In the genomic region with DNA sequence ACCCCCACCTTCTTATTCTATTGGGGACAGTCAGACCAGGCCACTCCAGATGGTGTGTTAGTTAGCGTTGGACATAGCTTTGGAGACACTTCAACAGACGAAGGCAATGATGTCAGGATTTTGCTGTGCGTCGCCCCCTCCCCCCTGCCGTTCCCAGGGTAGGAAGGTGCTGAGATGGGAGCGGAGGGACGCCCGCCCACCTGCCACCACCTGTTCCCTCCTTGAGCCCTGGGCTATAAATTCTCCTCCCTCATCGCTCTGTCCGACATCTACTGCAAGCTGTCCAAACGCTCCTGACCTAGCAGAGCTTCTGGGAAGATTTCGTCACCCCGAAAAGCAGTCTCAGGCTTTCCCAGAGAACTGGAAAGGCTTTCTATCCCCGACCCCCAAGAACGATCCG, we compare ENCODE assay signal across 9 mouse cellular contexts. TPM values are rescaled to one million over a fixed set of nuclear protein-coding genes. Genes with fewer than 3 reads are reported as not detected.
DNase-seq lines count a peak whose midpoint lies in the region; ATAC-seq and TF ChIP-seq lines count a peak whose summit lies in the region.
"Had no signal": no experiment of that assay in that cellular context is flagged by ENCODE, and none has a peak within 500 bp of the region (broad histone marks: within the 10 kb centered on the region; RNA-seq: fewer than 3 reads in every experiment).

A gene (plus strand): TSS at position 131 of the 400 bp plus-strand sequence.

- peaks cover 10% of the 10 kb centered on the region; the same call in 1 of the 2 replicates for H3K4me1 ChIP-seq in heart, embryonic 15.5 days (replicated peaks)
- no peaks in the 10 kb centered on the region for H3K4me1 ChIP-seq in brown adipose tissue, adult 24 weeks (ENCODE audit: control insufficient read depth, insufficient read depth, insufficient read length, low read length)
- H3K4me1 ChIP-seq in forebrain, embryonic 15.5 days = peaks cover 10% of the 10 kb centered on the region
- peaks cover 14% of the 10 kb centered on the region for H3K4me1 ChIP-seq in limb, embryonic 15.5 days
- H3K4me1 ChIP-seq in small intestine, adult 2 months (ENCODE audit: control insufficient read depth, insufficient read depth, insufficient read length, low read length) = peaks cover 3% of the 10 kb centered on the region

- H3K4me2 ChIP-seq in heart, embryonic 15.5 days = peak within 1 kb of the TSS; percentile 96
- peak within 1 kb of the TSS; percentile 94 for H3K4me2 ChIP-seq in forebrain, embryonic 15.5 days (replicated peaks)
- H3K4me2 ChIP-seq in limb, embryonic 15.5 days = peak within 1 kb of the TSS; percentile 94

- H3K9ac ChIP-seq in heart, embryonic 15.5 days = peak within 1 kb of the TSS; percentile 54
- H3K9ac ChIP-seq in forebrain, embryonic 15.5 days (replicated peaks) = peak within 1 kb of the TSS; percentile 67
- peak within 1 kb of the TSS; percentile 47 for H3K9ac ChIP-seq in limb, embryonic 15.5 days

- intact Hi-C loops in heart, postnatal 25 days (cut with DNase I) = no loop called here

- peaks cover 47% of the 10 kb centered on the region for H3K27me3 ChIP-seq in heart, embryonic 15.5 days
- H3K27me3 ChIP-seq in forebrain, embryonic 15.5 days = no peaks in the 10 kb centered on the region
- peaks cover 28% of the 10 kb centered on the region for H3K27me3 ChIP-seq in limb, embryonic 15.5 days
- peaks cover 21% of the 10 kb centered on the region for H3K27me3 ChIP-seq in small intestine, adult 2 months (ENCODE audit: control insufficient read depth, insufficient read depth, low read length)

- peak within 1 kb of the TSS; percentile 57 for H3K4me3 ChIP-seq in heart, embryonic 15.5 days
- H3K4me3 ChIP-seq in brown adipose tissue, adult 24 weeks (ENCODE audit: insufficient read depth, low read depth, low read length) = peak within 1 kb of the TSS; percentile 55
- peak within 1 kb of the TSS; percentile 65 for H3K4me3 ChIP-seq in forebrain, embryonic 15.5 days
- peak within 1 kb of the TSS; percentile 52 for H3K4me3 ChIP-seq in limb, embryonic 15.5 days
- peak within 1 kb of the TSS; percentile 61 for H3K4me3 ChIP-seq in small intestine, adult 2 months (ENCODE audit: low read depth, low read length)

- no peak for TF ChIP-seq CTCF in small intestine, adult 2 months (IDR thresholded peaks at IDR 0.05; ENCODE audit: extremely low read depth, insufficient read length, insufficient replicate concordance, low read depth, low read length)

- DNase-seq in heart, postnatal 25 days (ENCODE audit: low spot score) = no peak
- DNase-seq in adrenal gland, adult 18-20 months (ENCODE audit: low spot score in 2 of 2) = no peak
- DNase-seq in kidney, adult 11 months = no peak

- H3K27ac ChIP-seq in heart, embryonic 15.5 days = no peak within 1 kb of the TSS
- H3K27ac ChIP-seq in brown adipose tissue, adult 24 weeks (replicated peaks; ENCODE audit: low read depth, low read length) = no peak within 1 kb of the TSS
- no peak within 1 kb of the TSS for H3K27ac ChIP-seq in forebrain, embryonic 15.5 days (replicated peaks)
- H3K27ac ChIP-seq in limb, embryonic 15.5 days = no peak within 1 kb of the TSS
- H3K27ac ChIP-seq in small intestine, adult 2 months (ENCODE audit: insufficient read depth, low read depth, low read length) = no peak within 1 kb of the TSS

- no peak for ATAC-seq in heart, embryonic 15.5 days (replicated peaks; ENCODE audit: insufficient number of reproducible peaks, insufficient read depth, low FRiP score, low read depth)
- no peak for ATAC-seq in forebrain, embryonic 15.5 days (replicated peaks)
- ATAC-seq in limb, embryonic 15.5 days (ENCODE audit: insufficient number of reproducible peaks, low FRiP score, low TSS enrichment, low read depth) = no peak

- no peak for TF ChIP-seq POLR2A in small intestine, adult 2 months (IDR thresholded peaks at IDR 0.05; ENCODE audit: low read depth, low read length)

- H3K36me3 ChIP-seq in heart, embryonic 15.5 days = no peaks in the 10 kb centered on the region
- H3K36me3 ChIP-seq in forebrain, embryonic 15.5 days = no peaks in the 10 kb centered on the region
- no peaks in the 10 kb centered on the region for H3K36me3 ChIP-seq in limb, embryonic 15.5 days
- H3K36me3 ChIP-seq in small intestine, adult 2 months (ENCODE audit: control insufficient read depth, insufficient read depth, low read length) = no peaks in the 10 kb centered on the region

- 10% methylated on average over 16 of the region's 16 CpGs for WGBS in heart, embryonic 15.5 days
- 6% methylated on average over 16 of the region's 16 CpGs for WGBS in forebrain, embryonic 15.5 days
- 7% methylated on average over 16 of the region's 16 CpGs for WGBS in limb, embryonic 15.5 days
- WGBS in small intestine, adult 2 months = 17% methylated on average over 16 of the region's 16 CpGs

- no peaks in the 10 kb centered on the region for H3K9me3 ChIP-seq in heart, embryonic 15.5 days (replicated peaks)
- H3K9me3 ChIP-seq in forebrain, embryonic 15.5 days = no peaks in the 10 kb centered on the region
- H3K9me3 ChIP-seq in limb, embryonic 15.5 days = no peaks in the 10 kb centered on the region

RNA-seq across cellular contexts. Expression of the gene that starts here (rescaled TPM):
- not detected in 2 replicates for polyA plus RNA-seq in heart, embryonic 15.5 days (2015; fragmentation: Nextera tagmentation; extraction: Ambion mirVana)
- not detected for total RNA-seq in heart, postnatal 25 days (2021)
- not detected in 2 replicates for polyA plus RNA-seq in brown adipose tissue, adult 24 weeks (2012; ENCODE audit: insufficient read depth, insufficient read length, missing spikeins)
- 0.51 and 0.81 TPM in 2 replicates for polyA plus RNA-seq in forebrain, embryonic 15.5 days (2015; fragmentation: Nextera tagmentation; extraction: Ambion mirVana)
- polyA plus RNA-seq in limb, embryonic 15.5 days (2015; fragmentation: Nextera tagmentation; extraction: Ambion mirVana) = 0.10 TPM in 1 of 2 replicates, not detected in the other
- 0.08 TPM in 1 of 2 replicates, not detected in the other for polyA plus RNA-seq in small intestine, adult 2 months (2012; rRNA removed)
- total RNA-seq in adrenal gland, adult 18-20 months (2021) = not detected
- total RNA-seq: MEL had no signal
